Mouse (Mus musculus) thymus, postnatal 0 days (tissue): ENCODE data around the gene Asb11. TPM values are rescaled to one million over a fixed set of nuclear protein-coding genes. Genes with fewer than 3 reads are reported as not detected.

Experiments
- DNase-seq: peaks from one replicate; pipeline ENCODE4 v3.0.0-alpha.2; 2015; ENCODE audit warnings: low spot score
- polyA plus RNA-seq: library from polyadenylated mRNA; unstranded; fragments of >200 nt; fragmentation: Nextera tagmentation; extraction: Ambion mirVana; gene quantifications from 2 replicates; pipeline ENCODE4 v1.2.1, GENCODE M21; 2015

Gene Asb11
- not detected in 2 replicates for polyA plus RNA-seq

- no peak for DNase-seq
These were observed at the start of gene Asb11 for GRCm38 (mm10) chrX:164436709-164437108. Asb11 (plus strand) TSS chrX:164436994.

DNA sequence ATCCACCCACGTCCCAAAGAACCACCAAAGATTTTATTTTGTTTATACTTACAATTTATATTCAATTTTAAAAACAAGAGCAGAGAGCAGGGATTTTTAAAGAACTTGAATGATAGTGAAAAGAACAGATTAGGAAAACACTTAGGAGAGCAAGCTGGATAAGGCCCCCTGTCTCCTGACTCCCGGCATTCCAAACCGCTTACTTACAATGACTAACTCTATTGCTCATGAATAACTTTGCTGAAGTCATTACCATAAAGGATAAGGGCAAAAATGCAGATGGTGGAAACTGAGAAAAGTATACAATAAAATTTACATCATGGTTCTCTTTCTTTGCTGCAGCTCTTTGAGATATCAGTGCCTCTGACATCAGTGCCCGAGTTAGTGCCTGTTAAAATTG, 42.7 kb upstream of the Asb11 start:
- DNase-seq: no peak

- DNase-seq: peak; percentile 15
These were observed 38.3 kb upstream of the Asb11 start for GRCm38 (mm10) chrX:164398456-164398855.

GRCm38 (mm10) chrX:164405080-164405649, 31.6 kb upstream of the Asb11 start:
- no peak for DNase-seq

GRCm38 (mm10) chrX:164406133-164407022, 30.4 kb upstream of the Asb11 start:
- peak; percentile 44 for DNase-seq

GRCm38 (mm10) chrX:164408301-164408927, 28.4 kb upstream of the Asb11 start:
- no peak for DNase-seq

- no peak for DNase-seq
These were observed 26.2 kb upstream of the Asb11 start for GRCm38 (mm10) chrX:164410562-164410961.

GRCm38 (mm10) chrX:164416803-164417202, 20.0 kb upstream of the Asb11 start:
- no peak for DNase-seq

GRCm38 (mm10) chrX:164418008-164418407, 18.8 kb upstream of the Asb11 start:
- DNase-seq: no peak

GRCm38 (mm10) chrX:164419471-164419939, 17.3 kb upstream of the Asb11 start, which contains the start of gene Piga:
Piga (plus strand) TSS chrX:164419787.
- DNase-seq: peak; percentile 93

DNA sequence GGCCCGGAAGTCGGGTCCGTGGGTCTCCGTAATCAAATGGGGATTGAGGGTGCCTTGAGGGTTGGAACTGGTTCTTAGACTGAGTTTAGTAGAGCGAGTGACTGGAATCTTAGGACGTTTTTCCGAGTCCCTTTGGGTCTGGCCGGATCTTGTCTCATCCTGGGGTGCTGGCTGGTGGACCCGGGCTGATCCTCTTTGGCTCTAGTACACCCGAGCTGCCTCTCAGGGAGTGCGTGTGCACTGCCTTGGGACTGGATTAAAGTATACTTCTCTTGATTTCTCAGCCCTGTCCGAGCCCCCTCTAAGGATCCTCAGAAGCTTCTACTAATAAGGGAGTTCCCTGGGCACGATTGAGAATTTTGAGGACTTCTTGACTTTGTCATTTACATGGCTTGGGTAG, 16.8 kb upstream of the Asb11 start:
- DNase-seq: no peak

GRCm38 (mm10) chrX:164420518-164420917, 16.3 kb upstream of the Asb11 start:
- DNase-seq: no peak

- no peak for DNase-seq
These were observed 12.0 kb upstream of the Asb11 start for GRCm38 (mm10) chrX:164424821-164425220.

- no peak for DNase-seq
These were observed 9.5 kb upstream of the Asb11 start for GRCm38 (mm10) chrX:164427295-164427694.

- DNase-seq: no peak
These were observed 8.6 kb upstream of the Asb11 start for GRCm38 (mm10) chrX:164428224-164428623.

- DNase-seq: no peak
These were observed 6.2 kb upstream of the Asb11 start for GRCm38 (mm10) chrX:164430621-164431020.

GRCm38 (mm10) chrX:164431133-164431532, 5.7 kb upstream of the Asb11 start:
- DNase-seq: no peak

DNA sequence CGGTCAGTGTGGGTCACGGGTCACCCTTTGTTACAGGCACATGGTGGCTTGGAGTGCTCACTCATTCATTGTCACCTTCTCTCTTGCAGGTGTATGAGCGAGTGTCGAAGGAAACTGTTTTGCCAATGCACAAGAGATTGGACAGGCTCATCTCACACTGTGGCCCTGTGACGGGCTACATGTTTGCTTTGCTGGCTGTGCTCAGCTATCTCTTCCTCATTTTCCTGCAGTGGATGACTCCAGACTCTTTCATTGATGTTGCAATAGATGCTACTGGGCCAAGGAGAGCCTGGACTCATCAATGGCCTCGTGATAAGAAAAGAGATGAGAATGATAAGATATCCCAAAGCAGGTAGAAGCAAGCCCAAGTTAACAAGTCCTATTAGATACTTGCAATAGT, 5.3 kb upstream of the Asb11 start:
- no peak for DNase-seq

- DNase-seq: no peak
These were observed 4.1 kb upstream of the Asb11 start for GRCm38 (mm10) chrX:164432682-164433081.

DNA sequence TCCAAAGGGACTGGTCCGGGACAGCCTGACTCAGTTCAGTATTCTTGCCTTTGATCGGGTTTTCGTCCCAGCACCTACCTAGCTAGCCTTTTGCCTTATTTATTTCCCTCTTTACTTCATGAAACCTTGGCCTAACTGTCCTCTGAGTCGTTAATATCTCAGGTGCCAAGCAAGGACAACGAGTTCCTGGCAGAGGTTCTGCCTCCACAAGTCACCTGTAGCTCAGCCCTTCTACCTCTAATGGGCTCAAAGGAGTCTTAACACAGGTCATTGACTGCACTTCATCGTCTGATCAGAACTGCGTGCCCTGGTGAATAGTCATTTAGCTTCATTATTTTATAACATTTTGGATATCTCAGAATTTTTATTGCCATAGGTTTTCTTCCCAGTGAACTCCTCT, 2.7 kb downstream of the Asb11 start:
- DNase-seq: no peak

GRCm38 (mm10) chrX:164440140-164440539, 3.3 kb downstream of the Asb11 start:
- no peak for DNase-seq

DNA sequence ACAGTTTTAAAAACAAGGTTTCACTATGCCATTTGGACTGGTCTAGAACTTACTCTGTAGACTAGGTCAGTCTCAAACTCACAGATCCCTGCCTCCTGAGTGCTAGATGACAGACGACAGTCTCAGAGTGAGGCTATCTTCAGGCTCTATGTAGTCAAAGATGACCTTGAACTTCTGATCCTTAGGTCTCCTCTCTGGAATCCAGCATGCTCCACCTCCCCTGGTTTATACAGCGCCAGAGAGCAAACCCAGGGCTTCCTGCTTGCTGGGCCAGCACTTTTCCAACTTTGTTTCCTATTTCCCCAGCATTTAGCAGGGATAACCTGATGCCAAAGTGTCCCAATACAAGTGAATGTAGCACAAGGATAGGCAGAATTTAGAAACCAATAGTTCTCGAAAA, 3.9 kb downstream of the Asb11 start:
- no peak for DNase-seq
